Mouse (Mus musculus): ENCODE measurements at regions not wholly inside any gene's neighbourhood (a gene's known extent, or its start where the extent isn't known, plus 50 kb on each side); places are given as distances from the start of the nearest gene placed in this dataset.

GRCm38 (mm10) chr14:15977366-15977765 lies 271.7 kb upstream of the Ngly1 start:
- Histone ChIP-seq H3K4me3 (ENCODE audit: insufficient read depth, low read depth, low read length) (no peak overlapping the region), H3K27me3 (ENCODE audit: control insufficient read depth, insufficient read depth, low read length) (no peaks in the 10 kb centered on the region), H3K27ac (replicated peaks; ENCODE audit: insufficient read depth, low read depth, low read length) (no peak overlapping the region), H3K9ac (ENCODE audit: low read depth, low read length) (no peak overlapping the region), H3K4me1 (ENCODE audit: control insufficient read depth, insufficient read depth, low read length) (no peaks in the 10 kb centered on the region), H3K36me3 (ENCODE audit: control insufficient read depth, insufficient read depth, low read length) (no peaks in the 10 kb centered on the region), H3K79me2 (ENCODE audit: control insufficient read depth, insufficient read depth, low read length) (no peaks in the 10 kb centered on the region)
- 96% methylated on average over 1 of the region's 1 CpGs for WGBS
- TF ChIP-seq CTCF (IDR thresholded peaks at IDR 0.05; ENCODE audit: low read depth, low read length), result no peak
- TF ChIP-seq POLR2A (IDR thresholded peaks at IDR 0.05; ENCODE audit: extremely low read depth, insufficient read depth, low read length), result no peak
- DNase-seq (ENCODE audit: extremely low read depth, low read depth, low spot score), result no peak

GRCm38 (mm10) chr14:15978329-15978728 lies 270.8 kb upstream of the Ngly1 start:
- 47% methylated on average over 1 of the region's 1 CpGs for WGBS
- Histone ChIP-seq H3K79me2 (ENCODE audit: control insufficient read depth, insufficient read depth, low read length) (no peaks in the 10 kb centered on the region), H3K27me3 (ENCODE audit: control insufficient read depth, insufficient read depth, low read length) (no peaks in the 10 kb centered on the region), H3K27ac (replicated peaks; ENCODE audit: insufficient read depth, low read depth, low read length) (no peak overlapping the region), H3K36me3 (ENCODE audit: control insufficient read depth, insufficient read depth, low read length) (no peaks in the 10 kb centered on the region), H3K9ac (ENCODE audit: low read depth, low read length) (no peak overlapping the region), H3K4me1 (ENCODE audit: control insufficient read depth, insufficient read depth, low read length) (no peaks in the 10 kb centered on the region), H3K4me3 (ENCODE audit: insufficient read depth, low read depth, low read length) (no peak overlapping the region)
- no peak for TF ChIP-seq CTCF (IDR thresholded peaks at IDR 0.05; ENCODE audit: low read depth, low read length)
- no peak for DNase-seq (ENCODE audit: extremely low read depth, low read depth, low spot score)

GRCm38 (mm10) chr14:16005409-16005808 lies 243.7 kb upstream of the Ngly1 start:
- Histone ChIP-seq H3K27me3 (ENCODE audit: control insufficient read depth, insufficient read depth, low read length) (no peaks in the 10 kb centered on the region), H3K4me1 (ENCODE audit: control insufficient read depth, insufficient read depth, low read length) (no peaks in the 10 kb centered on the region), H3K79me2 (ENCODE audit: control insufficient read depth, insufficient read depth, low read length) (no peaks in the 10 kb centered on the region), H3K9ac (ENCODE audit: low read depth, low read length) (no peak overlapping the region), H3K4me3 (ENCODE audit: insufficient read depth, low read depth, low read length) (no peak overlapping the region), H3K36me3 (ENCODE audit: control insufficient read depth, insufficient read depth, low read length) (no peaks in the 10 kb centered on the region), H3K27ac (replicated peaks; ENCODE audit: insufficient read depth, low read depth, low read length) (no peak overlapping the region)
- no peak for DNase-seq (ENCODE audit: extremely low read depth, low read depth, low spot score)
- 95% methylated on average over 1 of the region's 1 CpGs for WGBS
- TF ChIP-seq CTCF (IDR thresholded peaks at IDR 0.05; ENCODE audit: low read depth, low read length) (no peak), POLR2A (IDR thresholded peaks at IDR 0.05; ENCODE audit: extremely low read depth, insufficient read depth, low read length) (no peak)

- Histone ChIP-seq H3K27ac (replicated peaks; ENCODE audit: insufficient read depth, low read depth, low read length) (no peak overlapping the region), H3K9ac (ENCODE audit: low read depth, low read length) (no peak overlapping the region), H3K36me3 (ENCODE audit: control insufficient read depth, insufficient read depth, low read length) (no peaks in the 10 kb centered on the region), H3K27me3 (ENCODE audit: control insufficient read depth, insufficient read depth, low read length) (no peaks in the 10 kb centered on the region), H3K79me2 (ENCODE audit: control insufficient read depth, insufficient read depth, low read length) (no peaks in the 10 kb centered on the region), H3K4me1 (ENCODE audit: control insufficient read depth, insufficient read depth, low read length) (no peaks in the 10 kb centered on the region), H3K4me3 (ENCODE audit: insufficient read depth, low read depth, low read length) (no peak overlapping the region)
- 83% methylated on average over 2 of the region's 2 CpGs for WGBS
- no peak for DNase-seq (ENCODE audit: extremely low read depth, low read depth, low spot score)
- TF ChIP-seq POLR2A (IDR thresholded peaks at IDR 0.05; ENCODE audit: extremely low read depth, insufficient read depth, low read length) (no peak), CTCF (IDR thresholded peaks at IDR 0.05; ENCODE audit: low read depth, low read length) (no peak)
These were observed 242.1 kb upstream of the Ngly1 start for GRCm38 (mm10) chr14:16006968-16007367.

- TF ChIP-seq CTCF (IDR thresholded peaks at IDR 0.05; ENCODE audit: low read depth, low read length) (no peak), POLR2A (IDR thresholded peaks at IDR 0.05; ENCODE audit: extremely low read depth, insufficient read depth, low read length) (no peak)
- no peak overlapping the region for H3K27ac ChIP-seq (replicated peaks; ENCODE audit: insufficient read depth, low read depth, low read length)
- no peaks in the 10 kb centered on the region for H3K4me1 ChIP-seq (ENCODE audit: control insufficient read depth, insufficient read depth, low read length)
- no peaks in the 10 kb centered on the region for H3K27me3 ChIP-seq (ENCODE audit: control insufficient read depth, insufficient read depth, low read length)
- H3K79me2 ChIP-seq (ENCODE audit: control insufficient read depth, insufficient read depth, low read length), result no peaks in the 10 kb centered on the region
- no peak for DNase-seq (ENCODE audit: extremely low read depth, low read depth, low spot score)
- no peaks in the 10 kb centered on the region for H3K36me3 ChIP-seq (ENCODE audit: control insufficient read depth, insufficient read depth, low read length)
- H3K4me3 ChIP-seq (ENCODE audit: insufficient read depth, low read depth, low read length), result no peak overlapping the region
- H3K9ac ChIP-seq (ENCODE audit: low read depth, low read length), result no peak overlapping the region
These were observed 239.3 kb upstream of the Ngly1 start for GRCm38 (mm10) chr14:16009778-16010177.

- H3K27ac ChIP-seq (replicated peaks; ENCODE audit: insufficient read depth, low read depth, low read length), result no peak overlapping the region
- H3K79me2 ChIP-seq (ENCODE audit: control insufficient read depth, insufficient read depth, low read length), result no peaks in the 10 kb centered on the region
- no peaks in the 10 kb centered on the region for H3K4me1 ChIP-seq (ENCODE audit: control insufficient read depth, insufficient read depth, low read length)
- no peak overlapping the region for H3K4me3 ChIP-seq (ENCODE audit: insufficient read depth, low read depth, low read length)
- no peak for TF ChIP-seq CTCF (IDR thresholded peaks at IDR 0.05; ENCODE audit: low read depth, low read length)
- no peak for TF ChIP-seq POLR2A (IDR thresholded peaks at IDR 0.05; ENCODE audit: extremely low read depth, insufficient read depth, low read length)
- H3K9ac ChIP-seq (ENCODE audit: low read depth, low read length), result no peak overlapping the region
- no peaks in the 10 kb centered on the region for H3K27me3 ChIP-seq (ENCODE audit: control insufficient read depth, insufficient read depth, low read length)
- no peaks in the 10 kb centered on the region for H3K36me3 ChIP-seq (ENCODE audit: control insufficient read depth, insufficient read depth, low read length)
- DNase-seq (ENCODE audit: extremely low read depth, low read depth, low spot score), result no peak
These were observed 225.2 kb upstream of the Ngly1 start for GRCm38 (mm10) chr14:16023853-16024252.

Measured in liver, adult 2 months (tissue).